Mouse (Mus musculus): Measurements from ENCODE around the gene Sgpp2.

GRCm38 (mm10) chr1:78409396-78409795 is 99.3 kb downstream of the Sgpp2 start:
- TF ChIP-seq CTCF (IDR thresholded peaks at IDR 0.05; ENCODE audit: extremely low read depth, insufficient read depth, insufficient read length, insufficient replicate concordance) (no peak), POLR2A (IDR thresholded peaks at IDR 0.05; ENCODE audit: low read depth, low read length) (no peak)
